27 mouse cellular contexts compared by ENCODE assay signal in genomic region chr1:130703613-130704012, GRCm38 (mm10). TPM values are rescaled to one million over a fixed set of nuclear protein-coding genes. Genes with fewer than 3 reads are reported as not detected.
DNase-seq lines count a peak whose midpoint lies in the region; ATAC-seq lines count a peak whose summit lies in the region.
"Had no signal": no experiment of that assay in that cellular context is flagged by ENCODE, and none has a peak within 500 bp of the region (broad histone marks: within the 10 kb centered on the region; RNA-seq: fewer than 3 reads in every experiment).

No protein-coding gene starts in this region.

- peaks cover 74% of the 10 kb centered on the region for H3K36me3 ChIP-seq in embryonic facial prominence, embryonic 14.5 days (ENCODE audit: control insufficient read depth, insufficient read depth, low read length)
- peaks cover 40% of the 10 kb centered on the region for H3K36me3 ChIP-seq in embryonic facial prominence, embryonic 10.5 days (replicated peaks)
- peaks cover 27% of the 10 kb centered on the region; the same call in 1 of the 2 replicates for H3K36me3 ChIP-seq in lung, embryonic 16.5 days (ENCODE audit: control insufficient read depth, insufficient read depth, low read length)
- peaks cover 15% of the 10 kb centered on the region for H3K36me3 ChIP-seq in heart, embryonic 11.5 days (ENCODE audit: control insufficient read depth, insufficient read depth, low read length)

- H3K27me3 ChIP-seq in embryonic facial prominence, embryonic 14.5 days (replicated peaks; ENCODE audit: control insufficient read depth, insufficient read depth, low read length): no peaks in the 10 kb centered on the region
- no peaks in the 10 kb centered on the region for H3K27me3 ChIP-seq in embryonic facial prominence, embryonic 10.5 days (replicated peaks; ENCODE audit: low read depth, poor library complexity, severe bottlenecking)
- no peaks in the 10 kb centered on the region for H3K27me3 ChIP-seq in lung, embryonic 16.5 days (ENCODE audit: control insufficient read depth, insufficient read depth, low read depth, low read length)
- no peaks in the 10 kb centered on the region for H3K27me3 ChIP-seq in heart, embryonic 11.5 days (ENCODE audit: control insufficient read depth, insufficient read depth, low read length)
- H3K27me3 ChIP-seq: embryonic facial prominence, embryonic 13.5 days; heart, embryonic 15.5 days; hindbrain, embryonic 15.5 days; Patski had no signal

- no peaks in the 10 kb centered on the region for H3K9me3 ChIP-seq in embryonic facial prominence, embryonic 14.5 days (ENCODE audit: control insufficient read depth, low read length)
- no peaks in the 10 kb centered on the region for H3K9me3 ChIP-seq in embryonic facial prominence, embryonic 10.5 days
- H3K9me3 ChIP-seq in lung, embryonic 16.5 days (ENCODE audit: control insufficient read depth, low read length): no peaks in the 10 kb centered on the region
- H3K9me3 ChIP-seq in heart, embryonic 11.5 days (replicated peaks; ENCODE audit: control insufficient read depth, low read length): no peaks in the 10 kb centered on the region
- H3K9me3 ChIP-seq: embryonic facial prominence, embryonic 13.5 days; forebrain, embryonic 10.5 days; heart, embryonic 10.5 days; heart, embryonic 15.5 days; hindbrain, embryonic 15.5 days had no signal

- no peak overlapping the region for H3K4me3 ChIP-seq in embryonic facial prominence, embryonic 14.5 days (ENCODE audit: low read depth, low read length)
- no peak overlapping the region for H3K4me3 ChIP-seq in embryonic facial prominence, embryonic 10.5 days
- no peak overlapping the region for H3K4me3 ChIP-seq in lung, embryonic 16.5 days (ENCODE audit: low read length)
- no peak overlapping the region for H3K4me3 ChIP-seq in heart, embryonic 11.5 days (ENCODE audit: low read depth, low read length)
- H3K4me3 ChIP-seq: embryonic facial prominence, embryonic 13.5 days; forebrain, embryonic 10.5 days; gastrocnemius, adult 2 months; heart, embryonic 10.5 days; heart, embryonic 15.5 days; hindbrain, embryonic 15.5 days had no signal

- peak; percentile 5 for DNase-seq in embryonic facial prominence, embryonic 14.5 days (ENCODE audit: low spot score)
- no peak for DNase-seq in embryonic facial prominence, embryonic 10.5 days (ENCODE audit: low spot score)
- peak; percentile 93 for DNase-seq in fat pad, adult 2 months (ENCODE audit: extremely low read depth, low read depth, low spot score)
- DNase-seq in lung, postnatal 25 days (ENCODE audit: low spot score): peak; percentile 80
- DNase-seq in heart, adult 8-10 months (ENCODE audit: low spot score): no peak
- DNase-seq in thymus, postnatal 36 days: no peak
- DNase-seq: adrenal gland, postnatal 14 days; B cell, adult 2 months; cerebellum, adult 11-12 months; cerebellum, adult 9-10 months; cerebellum, postnatal 25 days; gastrocnemius, adult 2 months; gastrocnemius, postnatal 25 days; heart, postnatal 14 days had no signal

- no peak for ATAC-seq in embryonic facial prominence, embryonic 14.5 days (ENCODE audit: low read depth)
- 0 out of 2 replicates have a peak, but pooled peaks have one; percentile 5 for ATAC-seq in lung, embryonic 16.5 days (ENCODE audit: low read depth)
- no peak for ATAC-seq in heart, embryonic 11.5 days (replicated peaks; ENCODE audit: insufficient number of reproducible peaks, low FRiP score, low TSS enrichment)
- ATAC-seq: activated CD4-positive, CD25-positive, alpha-beta regulatory T cell, adult 4 months; forebrain, embryonic 14.5 days; Patski had no signal

- H3K4me1 ChIP-seq in embryonic facial prominence, embryonic 14.5 days (ENCODE audit: control insufficient read depth, insufficient read depth, low read length): no peaks in the 10 kb centered on the region
- H3K4me1 ChIP-seq in embryonic facial prominence, embryonic 10.5 days: no peaks in the 10 kb centered on the region
- no peaks in the 10 kb centered on the region for H3K4me1 ChIP-seq in lung, embryonic 16.5 days (replicated peaks; ENCODE audit: control insufficient read depth, insufficient read depth, low read length)
- H3K4me1 ChIP-seq in heart, embryonic 11.5 days (ENCODE audit: control insufficient read depth, insufficient read depth, low read length): no peaks in the 10 kb centered on the region
- H3K4me1 ChIP-seq: embryonic facial prominence, embryonic 13.5 days; forebrain, embryonic 10.5 days; heart, embryonic 10.5 days; heart, embryonic 15.5 days; hindbrain, embryonic 15.5 days had no signal

- WGBS in embryonic facial prominence, embryonic 14.5 days: 87% methylated on average over 2 of the region's 2 CpGs
- WGBS in embryonic facial prominence, embryonic 10.5 days: 78% methylated on average over 2 of the region's 2 CpGs
- 67% methylated on average over 2 of the region's 2 CpGs for WGBS in lung, embryonic 16.5 days
- WGBS in heart, embryonic 11.5 days (ENCODE audit: insufficient replicate concordance): 80% methylated on average over 2 of the region's 2 CpGs

- no peak overlapping the region for H3K4me2 ChIP-seq in embryonic facial prominence, embryonic 14.5 days (ENCODE audit: low read depth, low read length)
- no peak overlapping the region for H3K4me2 ChIP-seq in lung, embryonic 16.5 days (ENCODE audit: low read depth, low read length)
- no peak overlapping the region for H3K4me2 ChIP-seq in heart, embryonic 11.5 days
- H3K4me2 ChIP-seq: embryonic facial prominence, embryonic 13.5 days; heart, embryonic 15.5 days; hindbrain, embryonic 15.5 days had no signal

- H3K27ac ChIP-seq in embryonic facial prominence, embryonic 14.5 days (replicated peaks; ENCODE audit: low read depth, low read length): no peak overlapping the region
- no peak overlapping the region for H3K27ac ChIP-seq in embryonic facial prominence, embryonic 10.5 days (replicated peaks)
- H3K27ac ChIP-seq in lung, embryonic 16.5 days (ENCODE audit: low read length): no peak overlapping the region
- no peak overlapping the region for H3K27ac ChIP-seq in heart, embryonic 11.5 days (ENCODE audit: low read depth, low read length)
- H3K27ac ChIP-seq: embryonic facial prominence, embryonic 13.5 days; forebrain, embryonic 10.5 days; gastrocnemius, adult 2 months; heart, embryonic 10.5 days; heart, embryonic 15.5 days; hindbrain, embryonic 15.5 days had no signal

- H3K9ac ChIP-seq in embryonic facial prominence, embryonic 14.5 days (ENCODE audit: low read depth, low read length): no peak overlapping the region
- H3K9ac ChIP-seq in lung, embryonic 16.5 days (ENCODE audit: low read length): no peak overlapping the region
- H3K9ac ChIP-seq in heart, embryonic 11.5 days (ENCODE audit: low read depth, low read length): no peak overlapping the region
- H3K9ac ChIP-seq: embryonic facial prominence, embryonic 13.5 days; heart, embryonic 15.5 days; hindbrain, embryonic 15.5 days had no signal

RNA-seq across cellular contexts. Expression of gene Gm29427, which starts 12.0 kb away (rescaled TPM):
- not detected in 2 replicates for polyA plus RNA-seq in embryonic facial prominence, embryonic 14.5 days (2014; fragmentation: Nextera tagmentation; extraction: Ambion mirVana)
- not detected in 2 replicates for polyA plus RNA-seq in embryonic facial prominence, embryonic 10.5 days (2016; fragmentation: Nextera tagmentation; extraction: Ambion mirVana)
- polyA plus RNA-seq in lung, embryonic 16.5 days (2015; fragmentation: Nextera tagmentation; extraction: Ambion mirVana): not detected in 2 replicates
- total RNA-seq in heart, adult 8-10 months (2022): not detected
- polyA plus RNA-seq in heart, embryonic 11.5 days (2014; fragmentation: Nextera tagmentation; extraction: Ambion mirVana): not detected in 2 replicates
- total RNA-seq: adrenal gland, postnatal 14 days; gastrocnemius, postnatal 25 days; heart, postnatal 14 days; hematopoietic stem cell, adult 5-6 weeks; MEL had no signal
- polyA plus RNA-seq: activated CD4-positive, CD25-positive, alpha-beta regulatory T cell, adult 4 months; embryonic facial prominence, embryonic 13.5 days; forebrain, embryonic 10.5 days; forebrain, embryonic 14.5 days; heart, embryonic 10.5 days; heart, embryonic 15.5 days; hindbrain, embryonic 15.5 days had no signal

RNA-seq across cellular contexts. Expression of gene Yod1, which starts 13.5 kb away (rescaled TPM):
- 5.8 and 6.9 TPM in 2 replicates for polyA plus RNA-seq in embryonic facial prominence, embryonic 14.5 days (2014; fragmentation: Nextera tagmentation; extraction: Ambion mirVana)
- 9.2 and 10.6 TPM in 2 replicates for polyA plus RNA-seq in embryonic facial prominence, embryonic 10.5 days (2016; fragmentation: Nextera tagmentation; extraction: Ambion mirVana)
- polyA plus RNA-seq in lung, embryonic 16.5 days (2015; fragmentation: Nextera tagmentation; extraction: Ambion mirVana): 15.6 and 17.0 TPM in 2 replicates
- total RNA-seq in heart, adult 8-10 months (2022): 1 to 10 TPM; 3.1 to 4.5 (median 4.0) TPM
- 6.5 and 11.1 TPM in 2 replicates for polyA plus RNA-seq in heart, embryonic 11.5 days (2014; fragmentation: Nextera tagmentation; extraction: Ambion mirVana)

RNA-seq across cellular contexts. Expression of gene Pfkfb2, which starts 25.4 kb away (rescaled TPM):
- polyA plus RNA-seq in embryonic facial prominence, embryonic 14.5 days (2014; fragmentation: Nextera tagmentation; extraction: Ambion mirVana): 8.0 and 9.6 TPM in 2 replicates
- 4.2 and 4.6 TPM in 2 replicates for polyA plus RNA-seq in embryonic facial prominence, embryonic 10.5 days (2016; fragmentation: Nextera tagmentation; extraction: Ambion mirVana)
- polyA plus RNA-seq in lung, embryonic 16.5 days (2015; fragmentation: Nextera tagmentation; extraction: Ambion mirVana): 10.7 and 11.5 TPM in 2 replicates
- 100 to 1,000 TPM in 1 of 4 experiments, 10 to 100 TPM in 3; 79.2 to 109 (median 83.8) TPM for total RNA-seq in heart, adult 8-10 months (2022)
- polyA plus RNA-seq in heart, embryonic 11.5 days (2014; fragmentation: Nextera tagmentation; extraction: Ambion mirVana): 4.8 and 5.4 TPM in 2 replicates

RNA-seq across cellular contexts. Expression of gene AA986860, which starts 28.2 kb away (rescaled TPM):
- polyA plus RNA-seq in embryonic facial prominence, embryonic 14.5 days (2014; fragmentation: Nextera tagmentation; extraction: Ambion mirVana): 4.3 and 4.5 TPM in 2 replicates
- polyA plus RNA-seq in embryonic facial prominence, embryonic 10.5 days (2016; fragmentation: Nextera tagmentation; extraction: Ambion mirVana): 0.47 and 0.72 TPM in 2 replicates
- 21.0 and 21.2 TPM in 2 replicates for polyA plus RNA-seq in lung, embryonic 16.5 days (2015; fragmentation: Nextera tagmentation; extraction: Ambion mirVana)
- under 1 TPM; 0.30 to 0.69 (median 0.36) TPM for total RNA-seq in heart, adult 8-10 months (2022)
- 0.69 and 1.2 TPM in 2 replicates for polyA plus RNA-seq in heart, embryonic 11.5 days (2014; fragmentation: Nextera tagmentation; extraction: Ambion mirVana)

RNA-seq across cellular contexts. Expression of gene C4bp, which starts 42.2 kb away (rescaled TPM):
- polyA plus RNA-seq in embryonic facial prominence, embryonic 14.5 days (2014; fragmentation: Nextera tagmentation; extraction: Ambion mirVana): not detected in 2 replicates
- polyA plus RNA-seq in embryonic facial prominence, embryonic 10.5 days (2016; fragmentation: Nextera tagmentation; extraction: Ambion mirVana): not detected in 2 replicates
- polyA plus RNA-seq in lung, embryonic 16.5 days (2015; fragmentation: Nextera tagmentation; extraction: Ambion mirVana): not detected in 2 replicates
- total RNA-seq in heart, adult 8-10 months (2022): not detected
- not detected in 2 replicates for polyA plus RNA-seq in heart, embryonic 11.5 days (2014; fragmentation: Nextera tagmentation; extraction: Ambion mirVana)
- total RNA-seq: gastrocnemius, adult 2 months; gastrocnemius, postnatal 25 days; heart, postnatal 14 days; hematopoietic stem cell, adult 5-6 weeks; MEL had no signal
- polyA plus RNA-seq: activated CD4-positive, CD25-positive, alpha-beta regulatory T cell, adult 4 months; cortical plate, adult 2 months; embryonic facial prominence, embryonic 13.5 days; forebrain, embryonic 10.5 days; forebrain, embryonic 14.5 days; heart, embryonic 10.5 days; heart, embryonic 15.5 days; hindbrain, embryonic 15.5 days had no signal

Comparison
In these comparisons a context has a peak if more than half of its experiments do, and no peak if none do; other contexts are left out.
1. DNase-seq: peak in embryonic facial prominence, embryonic 14.5 days (single experiment), fat pad, adult 2 months (single experiment) and lung, postnatal 25 days (single experiment); none in embryonic facial prominence, embryonic 10.5 days (single experiment), heart, adult 8-10 months (single experiment) and thymus, postnatal 36 days (0 of 2).